Mouse (Mus musculus) megakaryocyte, embryonic 14.5 days (primary cell): Measurements from ENCODE around the gene Car2.

Experiments
- FLI1 ChIP-seq: IDR thresholded peaks from 2 replicates; pipeline ENCODE4 v1.6.1; 2012; ENCODE audit warnings: low read length, inconsistent platforms, mixed read lengths
- GATA1 ChIP-seq: IDR thresholded peaks from 3 replicates; pipeline ENCODE4 v1.6.1; 2012; ENCODE audit warnings: mixed read lengths, low read length, inconsistent platforms, borderline replicate concordance

DNA sequence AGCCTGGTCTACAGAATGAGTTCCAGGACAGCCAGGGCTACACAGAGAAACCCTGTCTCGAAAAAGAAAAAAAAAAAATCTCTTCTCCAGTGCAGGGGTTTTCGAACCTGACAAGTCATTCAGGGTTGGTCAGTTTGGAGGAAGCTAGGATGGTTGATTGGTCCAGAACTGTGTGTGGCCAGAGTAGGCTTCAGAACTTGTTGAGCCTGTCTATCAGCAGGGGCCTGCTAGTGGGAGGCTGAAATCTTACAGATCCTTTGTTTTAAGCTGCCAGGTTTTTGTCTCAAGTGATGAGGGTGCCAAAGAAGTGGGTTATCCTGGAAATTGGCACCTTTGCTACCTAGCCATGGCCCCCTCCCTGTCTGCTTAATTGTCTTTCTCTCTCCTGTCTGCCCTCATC is 3.0 kb downstream of the Car2 start:
- TF ChIP-seq GATA1 = no peak
- no peak for TF ChIP-seq FLI1
